Mouse (Mus musculus): ENCODE results near the gene Itgb5. TPM values are rescaled to one million over a fixed set of nuclear protein-coding genes. Genes with fewer than 3 reads are reported as not detected.

Gene Itgb5
- total RNA-seq, 2 experiments from 2014 or later, result 31.9 to 33.3 TPM

DNA sequence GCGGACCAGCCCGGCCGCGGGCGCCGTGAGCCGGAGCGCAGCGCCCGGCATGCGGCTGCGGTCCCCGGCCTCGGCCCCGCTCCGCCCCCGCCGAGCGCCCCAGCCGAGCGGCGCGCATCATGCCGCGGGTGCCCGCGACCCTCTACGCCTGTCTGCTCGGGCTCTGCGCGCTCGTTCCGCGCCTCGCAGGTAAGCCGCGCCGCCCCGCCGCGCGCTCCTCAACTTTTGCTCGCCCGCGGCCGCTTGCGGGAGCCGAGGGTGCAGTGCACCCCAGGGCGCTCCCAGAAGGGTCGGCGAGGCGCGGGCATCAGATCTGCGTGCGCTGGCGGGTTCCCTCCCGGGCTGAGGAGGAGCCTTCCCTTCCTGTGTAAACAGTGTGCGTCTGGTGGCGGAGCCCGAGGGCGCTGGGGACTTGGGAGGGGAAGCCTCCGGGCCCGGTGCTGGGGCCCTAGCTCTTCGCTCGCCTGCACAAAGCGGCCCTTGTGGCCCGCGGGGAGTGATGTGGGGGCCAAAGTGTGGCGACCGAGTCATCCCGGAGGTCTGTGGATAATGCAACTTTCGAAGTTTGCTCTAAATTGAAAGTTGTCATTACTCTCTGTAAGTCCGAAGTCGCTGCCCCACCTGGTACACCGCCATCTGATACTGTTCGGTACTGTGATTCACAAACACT is 512 bp downstream of the Itgb5 start:
- peak; percentile 57 for DNase-seq
- intact Hi-C loops (cut with DNase I; ENCODE audit: low total_unique reads), result loop anchor here (10.0 kb wide), 1 partner anchor 55 kb away; no protein-coding TSS in a partner anchor

DNA sequence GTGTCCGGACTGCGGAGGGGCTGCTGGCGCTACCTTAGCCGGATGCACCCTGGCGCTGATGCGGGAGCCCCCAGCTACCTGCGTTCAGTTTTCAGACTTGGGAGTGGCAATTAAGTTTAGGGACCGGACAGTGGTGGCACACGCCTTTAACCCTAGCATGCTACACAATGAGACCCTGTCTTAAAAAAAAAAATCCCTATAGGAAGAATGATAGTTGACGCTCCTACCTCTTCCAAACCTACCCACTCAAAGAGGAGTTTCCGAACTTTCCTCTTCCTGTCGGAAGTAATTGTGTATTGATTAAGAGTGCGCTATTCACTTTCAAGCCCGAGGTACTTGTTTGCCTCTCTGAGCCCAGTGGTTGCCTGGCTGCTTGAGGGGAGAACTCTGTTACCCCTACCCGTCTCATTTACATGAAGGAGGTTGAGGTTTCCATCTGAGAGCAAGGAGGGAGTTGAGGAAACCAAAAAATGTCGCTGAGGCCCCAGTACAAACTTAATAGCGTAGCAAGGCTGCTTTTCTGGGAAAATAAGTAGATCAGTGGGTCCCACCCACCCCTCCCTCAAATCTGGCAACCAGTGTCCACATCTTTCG is 1.1 kb downstream of the Itgb5 start:
- intact Hi-C loops (cut with DNase I; ENCODE audit: low total_unique reads), result loop anchor here (10.0 kb wide), 1 partner anchor 54 kb away; no protein-coding TSS in a partner anchor

DNA sequence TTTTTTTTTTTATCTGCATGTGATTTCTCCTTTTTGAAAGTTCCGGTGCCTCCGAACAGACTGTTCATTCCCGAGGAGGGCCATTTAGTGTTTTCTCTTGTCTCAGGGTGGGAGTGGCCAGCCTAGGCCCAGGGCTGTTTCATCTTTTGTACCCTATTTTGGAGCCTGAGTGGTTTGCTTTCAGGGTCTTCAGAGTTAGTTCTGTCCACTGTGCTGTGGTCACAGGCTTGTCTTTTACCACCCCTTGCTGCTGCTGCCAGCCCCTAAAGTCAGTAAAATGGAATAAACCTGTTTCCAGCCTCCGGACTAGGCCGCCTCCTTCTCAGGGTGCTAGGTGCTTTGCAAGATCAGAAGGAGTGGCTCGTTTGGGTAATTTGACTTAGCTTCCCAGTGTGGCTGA is 2.6 kb downstream of the Itgb5 start:
- intact Hi-C loops (cut with DNase I; ENCODE audit: low total_unique reads), result loop anchor here (10.0 kb wide), 1 partner anchor 53 kb away; no protein-coding TSS in a partner anchor

More for the DNA sequence above, 1.1 kb downstream of the Itgb5 start:
- DNase-seq, result no peak

DNA sequence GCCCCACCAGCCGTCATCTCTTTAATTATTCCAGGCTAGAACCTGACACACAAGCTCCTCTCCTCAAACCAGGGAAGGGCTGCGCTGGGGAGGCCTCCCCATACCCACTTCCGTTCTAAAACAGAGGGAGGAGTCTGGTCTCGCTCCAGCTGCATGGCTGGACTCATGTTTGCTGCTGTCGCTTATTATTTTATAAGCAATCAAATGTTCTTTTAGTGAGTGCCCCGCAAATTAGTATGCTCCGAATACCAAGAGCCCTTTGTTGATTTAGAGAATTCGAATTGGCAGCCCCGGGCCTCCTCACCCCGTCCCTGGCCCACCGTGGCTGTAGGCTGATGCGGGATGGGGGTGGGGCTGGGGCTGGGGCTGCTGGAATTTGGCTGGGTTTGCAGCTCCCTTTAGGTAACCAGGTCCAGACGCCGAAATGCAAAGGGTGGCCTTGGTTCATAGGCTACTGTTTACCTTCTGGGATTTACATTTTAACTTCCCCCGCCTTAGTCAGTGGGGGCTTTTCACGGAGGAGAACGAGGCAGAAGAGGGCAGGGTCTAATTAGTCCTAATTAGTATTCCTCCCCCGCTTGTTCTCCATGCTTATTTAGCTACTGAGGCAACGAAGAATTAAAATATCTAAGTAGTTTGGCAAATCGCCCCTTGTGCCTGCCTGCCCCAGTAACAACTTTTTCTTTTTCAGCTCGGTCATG is 3.4 kb downstream of the Itgb5 start:
- DNase-seq, result no peak
- intact Hi-C loops (cut with DNase I; ENCODE audit: low total_unique reads), result loop anchor here (10.0 kb wide), 1 partner anchor 52 kb away; no protein-coding TSS in a partner anchor

More for the DNA sequence above, 2.6 kb downstream of the Itgb5 start:
- DNase-seq, result no peak

DNA sequence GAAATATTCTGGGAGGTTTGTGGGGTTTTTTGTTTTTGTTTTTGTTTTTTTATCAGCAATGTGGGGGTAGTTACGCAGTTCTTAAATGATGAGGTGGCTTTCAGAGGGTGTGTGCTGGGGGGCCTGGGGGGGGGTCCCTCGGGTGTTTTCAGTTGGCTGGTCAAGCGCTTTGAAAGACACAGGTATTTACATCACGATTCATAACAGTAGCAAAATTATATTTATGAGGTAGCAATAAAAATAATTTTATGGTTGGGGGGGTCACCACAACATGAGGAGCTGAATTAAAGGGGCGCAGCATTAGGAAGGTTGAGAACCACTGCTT is 3.9 kb downstream of the Itgb5 start:
- intact Hi-C loops (cut with DNase I; ENCODE audit: low total_unique reads), result loop anchor here (10.0 kb wide), 1 partner anchor 51 kb away; no protein-coding TSS in a partner anchor
- DNase-seq, result no peak

DNA sequence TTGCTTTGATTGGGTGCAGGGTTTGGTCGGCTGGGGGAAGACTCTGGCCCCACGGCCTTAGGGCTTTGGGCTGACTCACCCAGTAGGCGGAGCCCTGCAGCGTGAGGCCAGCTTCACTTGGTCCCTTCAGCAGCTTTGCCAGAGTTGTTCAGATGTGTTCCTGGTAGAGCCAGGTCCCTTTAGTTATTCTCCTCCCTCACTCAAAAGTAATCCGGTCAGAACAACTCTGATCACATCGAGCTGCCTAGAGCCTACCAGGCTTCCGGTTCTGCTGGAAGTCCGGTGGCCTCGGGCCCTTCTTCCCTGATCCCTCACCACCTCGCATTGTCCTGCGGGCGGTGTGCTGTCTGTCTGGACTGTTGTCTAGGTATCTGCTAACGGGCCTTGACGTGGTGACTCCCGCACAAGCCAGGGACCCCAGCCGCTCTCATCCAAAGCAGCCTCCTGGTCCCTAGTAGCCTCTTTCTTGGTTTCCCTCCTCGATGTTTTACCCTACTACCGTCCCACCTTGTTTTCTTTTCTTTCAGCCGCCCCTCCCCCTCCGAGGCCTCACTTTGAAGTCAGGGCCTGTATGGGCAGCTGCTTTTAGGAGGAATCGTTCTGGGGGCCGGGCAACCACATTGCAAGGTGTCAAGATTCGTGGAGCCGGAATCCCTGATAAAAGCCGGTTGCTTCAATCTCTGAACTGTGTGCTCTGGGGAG is 4.5 kb downstream of the Itgb5 start:
- DNase-seq, result peak; percentile 63
- intact Hi-C loops (cut with DNase I; ENCODE audit: low total_unique reads), result loop anchor here (10.0 kb wide), 1 partner anchor 51 kb away; no protein-coding TSS in a partner anchor

DNA sequence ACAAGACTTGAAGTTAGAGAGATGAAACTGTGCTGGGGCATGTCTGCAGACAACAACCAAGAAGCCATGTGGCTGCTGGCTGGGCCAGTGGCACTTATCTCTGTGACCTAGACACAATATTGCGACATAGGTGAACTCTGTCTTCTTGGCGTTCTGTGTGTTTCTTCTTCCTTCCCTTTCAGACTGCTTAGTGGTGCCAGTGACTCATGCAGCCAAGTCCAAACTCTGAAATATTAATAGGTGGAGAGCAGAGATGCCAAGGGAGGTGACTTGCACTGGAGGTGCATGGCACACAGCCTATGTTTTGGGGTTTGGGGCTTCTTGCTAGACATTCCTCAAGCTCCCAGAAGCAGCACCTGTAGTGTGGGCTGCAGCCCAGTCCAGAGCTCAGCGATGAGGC is 7.2 kb downstream of the Itgb5 start:
- intact Hi-C loops (cut with DNase I; ENCODE audit: low total_unique reads), result loop anchor here (10.0 kb wide), 1 partner anchor 48 kb away; no protein-coding TSS in a partner anchor
- no peak for DNase-seq

DNA sequence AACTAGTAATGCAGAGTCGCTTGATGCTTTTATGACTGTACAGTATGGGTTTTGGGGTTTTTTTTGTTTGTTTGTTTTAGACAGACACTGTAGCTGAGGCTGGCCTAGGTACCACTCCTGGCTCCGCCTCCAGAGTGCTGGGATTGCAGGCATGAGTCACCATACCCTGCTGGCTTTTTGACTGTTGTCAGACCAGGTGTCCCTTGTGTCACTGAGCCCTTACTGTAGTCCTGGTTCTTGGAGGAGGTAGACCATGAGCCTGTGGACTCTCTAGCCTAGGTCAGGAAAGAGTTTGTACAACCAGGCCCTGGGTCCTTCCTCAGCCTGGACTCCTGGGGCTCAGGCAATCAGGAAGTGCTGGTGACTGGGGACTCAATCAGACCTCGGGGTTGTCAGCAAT is 7.7 kb downstream of the Itgb5 start:
- DNase-seq, result no peak
- intact Hi-C loops (cut with DNase I; ENCODE audit: low total_unique reads), result loop anchor here (10.0 kb wide), 1 partner anchor 48 kb away; no protein-coding TSS in a partner anchor

DNA sequence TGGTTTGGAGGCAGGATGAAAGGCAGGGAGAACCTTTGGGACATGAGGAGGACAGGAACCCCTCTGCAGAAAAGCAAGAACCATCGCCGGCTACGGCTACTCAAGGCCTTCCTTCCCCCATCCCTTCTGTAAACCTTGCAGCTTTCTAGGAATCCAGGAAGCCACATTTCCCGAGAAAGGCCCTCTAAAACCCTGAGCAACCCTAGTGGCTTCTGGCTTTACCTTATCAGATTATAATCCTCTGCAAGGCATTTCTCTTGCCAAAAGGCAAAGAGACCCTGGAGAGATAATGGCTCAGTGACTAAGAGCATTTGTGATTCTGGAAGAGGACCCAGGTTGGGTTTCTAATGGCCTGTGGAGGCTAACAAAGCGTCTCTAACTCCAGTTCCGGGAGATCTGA is 11.2 kb downstream of the Itgb5 start:
- intact Hi-C loops (cut with DNase I; ENCODE audit: low total_unique reads), result no loop called here
- no peak for DNase-seq

DNA sequence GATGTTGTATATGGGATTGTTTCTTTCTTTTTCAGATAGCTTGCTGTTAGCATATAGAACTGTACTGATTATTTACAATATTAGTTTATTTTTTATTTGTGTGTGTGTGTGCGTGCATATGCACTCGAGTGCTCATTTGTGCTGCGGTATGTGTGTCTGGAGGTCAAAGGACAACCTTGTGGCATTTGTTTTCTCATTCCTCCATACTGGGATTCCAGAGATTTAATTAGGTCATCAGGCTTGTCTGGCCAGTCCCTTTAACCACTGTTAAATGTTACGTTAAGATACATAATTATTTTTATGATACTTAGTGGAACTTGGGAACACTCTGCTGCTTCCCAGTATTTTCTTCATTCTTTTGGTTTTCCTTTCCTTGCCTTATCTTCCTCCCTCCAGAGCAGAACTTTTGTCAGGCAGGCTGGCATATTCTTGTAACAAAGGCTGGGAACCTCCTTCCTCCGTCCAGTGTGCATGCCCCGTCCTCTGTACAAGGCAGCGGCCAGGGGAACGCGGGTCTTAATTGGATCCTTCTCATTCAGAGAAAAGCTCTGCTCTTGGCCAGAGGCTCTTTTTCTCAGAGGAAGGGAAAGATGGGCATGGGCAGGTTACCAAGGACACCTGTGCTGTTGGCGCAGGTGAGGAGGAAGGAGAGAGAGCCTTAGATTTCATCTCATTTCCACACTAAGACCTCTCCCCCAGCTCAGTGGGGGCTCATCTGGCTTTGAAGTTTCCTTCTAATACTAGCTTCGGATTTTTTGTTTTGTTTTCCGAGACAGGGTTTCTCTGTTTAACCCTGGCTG is 12.8 kb downstream of the Itgb5 start:
- intact Hi-C loops (cut with DNase I; ENCODE audit: low total_unique reads), result no loop called here
- DNase-seq, result no peak

DNA sequence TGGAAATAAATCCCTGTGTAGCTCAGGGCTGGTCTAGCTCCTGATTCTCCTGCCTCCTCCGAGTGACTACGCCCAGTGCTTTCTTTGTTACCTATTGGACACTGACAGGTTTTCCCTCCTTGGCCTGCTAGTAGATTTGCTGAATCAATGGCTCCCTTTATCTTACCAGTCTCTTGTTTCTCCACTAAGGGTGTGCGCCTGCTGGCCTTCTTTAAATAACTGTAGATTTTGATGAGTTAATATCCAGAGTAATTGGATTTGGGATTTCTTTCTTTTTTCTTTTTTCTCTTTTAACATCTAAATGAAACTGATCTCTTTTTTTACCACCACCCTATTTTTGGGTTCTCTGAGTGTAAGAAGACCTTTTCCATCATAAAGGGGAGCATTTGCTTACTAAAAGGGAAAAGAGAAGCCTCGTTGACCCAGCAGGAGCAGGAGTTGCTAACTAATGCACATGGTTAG is 14.7 kb downstream of the Itgb5 start:
- DNase-seq, result no peak
- intact Hi-C loops (cut with DNase I; ENCODE audit: low total_unique reads), result no loop called here

DNA sequence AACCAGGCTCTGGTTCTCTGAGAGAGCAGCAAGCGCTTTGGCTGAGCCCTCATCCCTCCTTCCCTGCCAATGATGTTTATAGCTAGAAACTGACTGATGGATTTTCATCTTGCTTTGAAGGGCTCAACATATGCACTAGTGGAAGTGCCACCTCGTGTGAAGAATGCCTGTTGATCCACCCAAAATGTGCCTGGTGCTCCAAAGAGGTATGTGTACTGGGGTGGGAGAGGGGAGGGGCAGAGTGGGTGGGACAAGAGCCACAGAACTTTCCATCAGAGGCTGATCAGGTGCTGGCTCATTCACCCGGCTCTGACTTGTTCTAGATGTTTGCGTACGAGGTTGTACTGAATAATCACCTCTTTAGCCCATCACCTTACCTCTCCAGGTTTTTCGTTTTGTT is 15.4 kb downstream of the Itgb5 start:
- intact Hi-C loops (cut with DNase I; ENCODE audit: low total_unique reads), result no loop called here
- no peak for DNase-seq

DNA sequence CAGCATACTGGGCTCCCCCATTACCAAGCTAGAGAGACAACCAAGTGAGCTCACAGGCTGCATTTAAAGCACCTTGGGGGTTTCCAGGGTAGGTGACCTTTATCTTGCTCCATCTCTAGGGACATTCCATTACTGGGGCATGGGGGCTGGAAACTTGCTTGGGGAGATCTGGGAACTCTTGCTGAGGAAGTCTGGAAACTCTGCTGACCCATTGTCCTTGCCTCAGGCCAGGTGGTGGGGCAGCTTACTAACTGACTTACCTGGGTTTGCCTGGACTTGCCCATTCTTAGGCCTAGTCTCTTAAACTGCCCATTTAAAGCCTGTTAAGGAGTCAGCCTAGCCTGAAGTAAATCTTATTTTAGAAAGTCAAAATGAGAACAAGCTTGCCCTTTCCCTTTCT is 23.8 kb downstream of the Itgb5 start:
- intact Hi-C loops (cut with DNase I; ENCODE audit: low total_unique reads), result no loop called here
- no peak for DNase-seq

DNA sequence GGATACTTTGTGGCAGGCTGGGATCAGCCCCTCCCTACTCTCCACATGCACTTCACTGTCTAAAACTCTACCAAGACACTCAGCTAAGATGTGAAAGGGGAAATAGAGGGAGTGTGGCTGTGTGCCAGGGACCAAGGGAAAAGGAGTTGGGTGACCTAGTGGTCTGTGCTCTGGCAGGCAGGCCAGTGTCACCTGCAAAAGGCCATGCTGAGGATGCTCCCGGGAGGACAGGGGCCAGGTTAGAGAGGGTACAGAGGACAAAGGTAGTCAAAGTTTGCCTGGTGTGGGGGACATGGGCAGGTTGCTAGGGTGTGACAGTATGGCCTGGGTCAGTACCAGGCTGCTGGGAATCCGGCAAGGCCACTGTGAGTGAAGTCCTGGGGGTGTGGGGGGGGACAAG is 29.3 kb downstream of the Itgb5 start:
- intact Hi-C loops (cut with DNase I; ENCODE audit: low total_unique reads), result no loop called here
- DNase-seq, result no peak

DNA sequence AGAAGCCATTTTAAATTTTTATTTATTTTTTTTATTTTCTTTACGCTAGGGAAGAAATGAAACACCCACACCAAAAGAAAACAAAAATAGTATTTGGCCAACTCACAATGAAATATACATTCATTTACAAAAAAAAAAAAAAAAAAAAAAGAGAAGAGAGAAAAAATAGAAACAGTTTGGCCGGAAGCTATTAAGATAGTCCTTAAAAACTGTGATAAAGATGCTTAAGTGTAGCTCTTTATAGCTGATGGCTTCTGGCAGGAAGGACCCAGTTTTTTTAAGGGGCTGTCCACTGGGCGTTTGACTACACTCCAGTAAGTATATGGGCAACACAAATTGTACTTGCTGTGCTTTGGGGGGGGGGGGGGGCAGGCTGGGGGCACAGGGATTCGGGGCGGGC is 29.9 kb downstream of the Itgb5 start:
- intact Hi-C loops (cut with DNase I; ENCODE audit: low total_unique reads), result no loop called here
- no peak for DNase-seq

DNA sequence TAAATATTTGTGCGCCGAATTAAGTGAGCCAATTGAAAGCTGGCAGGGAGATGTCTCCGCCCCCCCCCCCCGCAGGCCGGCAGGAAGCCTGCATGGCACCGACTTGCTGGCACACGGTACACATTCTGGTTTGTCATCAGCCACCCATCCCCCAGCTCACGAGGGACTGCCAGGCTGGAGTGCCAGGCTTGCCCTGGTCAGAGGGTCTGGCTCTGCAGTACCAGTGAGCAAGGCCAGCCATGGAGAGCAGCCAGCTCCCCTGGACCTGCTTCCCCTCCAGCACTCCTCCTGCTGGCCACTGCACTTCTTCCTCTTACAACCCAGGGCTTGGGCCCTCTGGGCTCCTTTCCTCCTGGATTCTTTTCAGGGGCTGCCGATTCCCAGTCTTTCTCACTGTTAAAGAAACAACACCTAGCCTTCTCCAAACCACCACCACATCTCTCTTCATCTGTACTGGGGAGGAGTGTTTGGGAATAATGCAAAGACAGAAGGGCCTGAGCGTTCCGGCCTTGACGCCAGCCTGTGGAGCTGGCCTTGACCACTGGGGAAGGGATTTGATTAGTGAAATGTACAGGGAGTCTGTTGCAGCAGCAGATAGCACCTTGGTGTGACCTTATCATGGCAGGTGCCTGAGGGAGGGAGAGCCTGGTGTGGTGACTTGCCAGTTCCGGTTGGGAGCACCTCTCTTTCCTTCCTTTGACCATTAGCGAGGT is 30.7 kb downstream of the Itgb5 start:
- intact Hi-C loops (cut with DNase I; ENCODE audit: low total_unique reads), result no loop called here
- DNase-seq, result peak; percentile 92

DNA sequence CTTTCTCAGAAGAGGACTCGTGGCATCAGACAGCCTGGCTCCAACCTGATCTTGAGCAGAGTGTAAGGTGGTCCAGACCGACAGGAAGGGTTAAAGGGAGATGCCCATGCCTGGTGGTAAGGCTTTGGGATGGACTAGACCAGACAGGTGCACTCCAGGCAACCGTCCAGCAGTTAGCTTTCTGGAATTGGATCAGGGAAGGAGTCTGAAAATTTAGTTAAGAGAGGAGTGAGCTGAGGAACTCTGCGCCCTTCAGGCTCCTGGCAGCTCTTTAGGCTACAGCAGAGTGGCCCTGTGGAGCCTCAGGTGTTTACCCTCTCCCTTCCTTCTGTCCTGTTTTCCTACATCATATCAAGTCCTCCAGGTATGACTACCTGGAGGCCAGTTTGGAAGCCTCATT is 32.9 kb downstream of the Itgb5 start:
- no peak for DNase-seq
- intact Hi-C loops (cut with DNase I; ENCODE audit: low total_unique reads), result no loop called here

DNA sequence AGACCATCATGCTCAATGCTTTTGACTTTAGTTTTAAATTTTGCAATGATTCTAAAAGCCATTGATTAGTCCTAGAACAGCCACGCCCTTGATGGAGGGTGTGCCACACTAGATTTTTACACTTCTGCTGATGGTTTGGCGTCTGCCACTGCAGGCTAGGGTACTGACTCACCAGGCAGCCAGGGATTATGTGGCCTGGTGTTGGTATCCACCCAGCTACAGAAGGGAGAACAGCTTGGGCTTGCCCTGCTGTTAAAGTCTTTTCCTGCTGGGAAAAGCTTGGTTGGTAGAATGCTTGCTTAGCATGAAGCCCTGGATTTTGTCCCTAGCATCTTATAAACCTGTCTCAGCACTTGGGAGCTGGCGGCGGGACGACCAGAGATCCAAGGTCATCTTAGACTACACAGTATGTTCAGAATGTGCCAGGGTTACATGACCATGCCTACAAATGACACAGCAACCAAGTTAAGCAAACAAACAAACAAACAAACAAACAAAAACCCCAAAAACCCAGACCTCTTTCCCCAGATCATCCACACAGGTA is 33.8 kb downstream of the Itgb5 start:
- intact Hi-C loops (cut with DNase I; ENCODE audit: low total_unique reads), result no loop called here
- no peak for DNase-seq

All from gastrocnemius, postnatal 14 days (tissue).